Mouse (Mus musculus): ENCODE measurements around the gene Lsamp.
"Not testable (repeated sequence)": the region's sequence is repeated elsewhere in the genome, so short reads cannot be mapped to it uniquely, and the experiment has no call there.

Gene Lsamp

GRCm38 (mm10) chr16:40491606-40492005 lies 507.4 kb downstream of the Lsamp start:
- DNase-seq (ENCODE audit: low read depth, low spot score) = no peak

DNA sequence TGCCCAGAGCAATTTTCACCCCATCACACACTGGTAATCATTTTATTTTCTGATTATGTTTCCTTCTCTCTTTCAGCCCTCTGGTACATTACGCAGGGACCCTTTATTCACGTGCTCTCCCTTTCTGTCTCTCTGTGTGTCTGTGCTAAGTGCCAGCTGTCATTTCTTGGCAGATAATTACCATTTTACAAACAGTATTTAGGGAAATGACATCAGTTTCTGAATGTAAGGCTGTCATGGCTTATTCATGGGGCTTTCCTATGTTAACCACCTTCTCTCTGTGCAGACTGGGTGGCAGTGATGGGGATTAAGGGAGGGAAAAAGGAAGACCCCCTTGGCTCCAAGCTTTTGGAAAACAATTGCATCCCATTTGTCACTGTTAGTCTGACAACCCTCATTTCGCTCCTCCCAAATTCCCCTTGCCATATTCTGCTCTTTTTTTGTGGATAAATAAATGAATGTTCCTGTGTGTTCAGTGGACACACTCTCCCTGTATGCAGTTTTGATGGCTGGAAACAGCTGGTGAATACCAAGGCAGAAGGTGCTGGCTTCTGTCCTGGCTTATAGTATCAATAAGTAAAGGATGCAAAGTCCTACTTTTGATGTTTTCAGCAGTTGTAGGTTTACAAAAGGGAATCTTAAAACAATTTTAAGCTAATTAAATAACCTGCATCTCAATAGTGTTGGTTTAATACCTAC lies 520.2 kb downstream of the Lsamp start:
- no peak for DNase-seq (ENCODE audit: low read depth, low spot score)

DNA sequence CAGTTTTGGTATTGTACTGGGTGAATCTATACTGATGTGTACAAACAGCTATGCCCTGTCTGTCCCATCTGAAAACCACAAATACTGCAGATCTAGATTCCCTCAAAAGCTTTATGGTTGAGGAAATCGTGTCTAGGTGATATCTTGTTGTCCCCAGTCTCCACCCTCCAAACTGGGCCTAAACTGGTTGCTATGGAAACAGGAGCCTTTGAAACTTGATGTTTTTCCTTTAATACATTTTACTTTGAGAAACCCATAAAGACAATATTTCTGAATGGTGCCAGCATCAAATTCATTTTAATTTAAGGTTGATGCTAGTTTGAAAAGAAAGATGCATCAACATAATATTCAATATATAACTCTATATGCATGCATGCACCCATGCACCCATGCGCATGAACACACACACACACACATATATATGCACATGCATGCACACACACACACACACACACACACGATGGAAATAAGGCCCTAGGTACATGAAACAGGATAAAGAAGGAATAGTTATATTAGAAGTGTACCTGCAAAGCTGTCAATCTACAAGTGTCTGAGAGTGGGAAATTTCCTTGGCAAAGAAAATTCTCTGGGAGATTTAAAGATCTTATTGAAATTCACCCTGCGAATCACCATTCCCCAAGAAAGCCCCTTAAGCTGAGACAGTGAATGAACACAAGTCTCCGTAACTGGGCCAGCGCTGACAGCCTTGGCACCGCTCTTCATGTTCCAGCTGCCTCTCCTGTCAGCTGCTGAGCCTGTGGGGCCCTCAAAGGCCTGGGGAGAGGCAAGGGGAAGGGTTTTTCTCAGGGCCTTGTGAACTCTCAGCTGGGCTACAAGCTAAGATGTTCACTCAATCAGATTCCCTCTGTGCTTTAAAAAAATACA lies 525.2 kb downstream of the Lsamp start:
- no peak for DNase-seq (ENCODE audit: low read depth, low spot score)

GRCm38 (mm10) chr16:40536754-40537153 lies 552.6 kb downstream of the Lsamp start:
- no peak for DNase-seq (ENCODE audit: low read depth, low spot score)

- no peak for DNase-seq (ENCODE audit: low read depth, low spot score)
Measured at GRCm38 (mm10) chr16:40549663-40550062, 565.5 kb downstream of the Lsamp start.

- no peak for DNase-seq (ENCODE audit: low read depth, low spot score)
Measured at GRCm38 (mm10) chr16:40555608-40556007, 571.4 kb downstream of the Lsamp start.

DNA sequence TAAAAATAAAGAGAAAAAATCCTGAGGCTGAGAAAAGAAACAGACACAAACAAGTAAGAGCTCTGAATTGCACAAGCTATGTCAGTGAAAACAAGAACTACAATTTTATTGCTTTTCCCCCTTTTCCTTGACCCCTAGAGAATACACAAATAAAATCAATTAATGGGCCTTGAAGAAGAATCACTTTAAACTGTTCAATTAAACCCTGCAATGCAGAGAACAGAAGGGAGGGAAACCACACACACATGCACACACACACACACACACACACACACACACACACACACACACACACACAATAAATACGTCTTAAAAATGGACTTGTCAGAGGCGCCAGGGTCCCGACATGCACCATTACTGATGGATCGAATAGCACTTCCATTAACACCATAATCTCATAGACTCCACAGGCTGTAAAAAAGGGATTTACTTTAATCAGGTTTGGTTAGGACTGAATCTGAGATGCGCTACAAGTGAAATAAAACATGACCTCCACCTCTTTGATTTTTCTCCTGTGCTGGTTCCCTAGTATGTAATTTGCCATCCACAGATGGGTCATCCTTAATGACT lies 573.6 kb downstream of the Lsamp start:
- no peak for DNase-seq (ENCODE audit: low read depth, low spot score)

GRCm38 (mm10) chr16:40567431-40567941 lies 583.3 kb downstream of the Lsamp start:
- DNase-seq (ENCODE audit: low read depth, low spot score) = no peak

GRCm38 (mm10) chr16:40572085-40572745 lies 588.1 kb downstream of the Lsamp start:
- peak; percentile 93 for DNase-seq (ENCODE audit: low read depth, low spot score)

DNA sequence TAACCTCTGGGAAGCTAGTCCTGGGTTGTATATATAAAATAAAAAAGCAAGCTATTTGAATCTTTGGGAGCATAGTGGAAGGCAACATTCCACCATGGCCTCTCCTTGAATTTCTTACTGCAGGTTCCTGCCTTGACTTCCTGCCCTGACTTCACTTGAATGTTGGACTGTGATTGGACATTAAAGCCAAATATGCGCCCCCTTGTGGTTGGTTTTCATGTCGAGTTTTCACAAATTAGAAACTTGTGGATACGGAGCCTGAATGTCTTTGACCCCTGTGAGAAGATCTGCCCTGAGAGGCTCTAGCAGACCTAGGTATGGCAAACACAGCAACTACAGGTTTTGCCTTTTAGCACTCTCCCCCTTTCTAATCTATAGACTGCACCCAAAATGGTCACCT lies 597.9 kb downstream of the Lsamp start:
- DNase-seq (ENCODE audit: low read depth, low spot score) = peak; percentile 27

DNA sequence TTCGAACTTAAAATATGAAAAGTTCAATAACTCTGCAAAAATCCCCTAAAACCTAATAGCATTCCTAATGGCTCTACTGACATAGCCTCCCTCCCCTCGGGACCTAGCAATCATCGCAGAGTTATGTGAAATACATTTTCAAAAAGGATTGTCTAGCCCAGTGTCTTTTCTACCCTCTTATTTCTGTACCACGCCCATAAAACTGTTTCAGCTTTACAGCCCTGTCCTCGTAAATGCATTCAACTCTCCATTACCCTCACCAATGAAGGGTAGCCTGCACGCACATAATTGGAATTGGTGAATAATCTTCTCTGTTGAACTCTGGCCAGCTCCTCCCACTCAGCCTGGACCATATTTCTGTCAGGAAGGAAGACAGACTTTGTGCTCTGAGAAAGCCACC lies 609.0 kb downstream of the Lsamp start:
- no peak for DNase-seq (ENCODE audit: low read depth, low spot score)

- DNase-seq (ENCODE audit: low read depth, low spot score) = no peak
Measured at GRCm38 (mm10) chr16:40601431-40602387, 617.5 kb downstream of the Lsamp start.

DNA sequence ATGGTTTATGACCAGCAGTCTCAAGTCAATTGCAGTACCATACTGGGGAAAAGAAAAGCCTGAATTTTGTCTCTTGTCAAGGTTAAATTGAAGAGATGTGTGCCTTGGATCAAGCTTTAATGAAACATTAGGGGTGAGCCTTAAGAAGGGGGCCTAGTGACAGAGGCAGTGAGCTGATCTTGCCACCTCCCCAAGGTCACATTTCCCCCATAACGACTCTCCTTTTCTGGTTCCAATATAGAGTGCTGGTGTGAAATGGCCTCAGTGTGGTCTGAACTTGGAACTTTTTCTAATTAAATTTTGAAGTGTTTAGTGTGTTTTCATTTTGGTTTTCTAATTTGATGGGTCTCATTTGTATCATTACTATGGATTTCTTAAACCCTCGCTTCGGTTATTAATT lies 623.3 kb downstream of the Lsamp start:
- no peak for DNase-seq (ENCODE audit: low read depth, low spot score)

GRCm38 (mm10) chr16:40616697-40617096 lies 632.5 kb downstream of the Lsamp start:
- not testable (repeated sequence) for DNase-seq (ENCODE audit: low read depth, low spot score)

DNA sequence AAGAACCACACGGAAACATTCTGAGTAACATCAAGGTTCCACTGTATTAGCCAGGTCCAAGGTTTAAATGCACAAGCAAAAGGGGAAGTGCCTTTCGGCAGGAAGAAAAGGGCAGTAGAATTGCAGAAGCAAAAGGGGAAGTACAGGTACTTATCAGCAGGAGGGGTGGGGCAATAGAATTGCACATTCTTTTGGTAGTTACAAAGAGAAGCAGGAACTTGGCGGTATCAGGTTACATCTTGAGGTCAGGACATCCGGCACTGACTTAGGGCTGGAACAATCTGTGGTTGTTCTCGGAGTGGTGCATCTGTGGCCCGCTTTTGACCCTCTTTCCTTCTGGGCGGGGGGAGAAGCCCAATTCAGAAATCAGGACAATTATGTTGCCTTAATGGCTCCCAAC lies 636.9 kb downstream of the Lsamp start:
- DNase-seq (ENCODE audit: low read depth, low spot score) = peak; percentile 41

DNA sequence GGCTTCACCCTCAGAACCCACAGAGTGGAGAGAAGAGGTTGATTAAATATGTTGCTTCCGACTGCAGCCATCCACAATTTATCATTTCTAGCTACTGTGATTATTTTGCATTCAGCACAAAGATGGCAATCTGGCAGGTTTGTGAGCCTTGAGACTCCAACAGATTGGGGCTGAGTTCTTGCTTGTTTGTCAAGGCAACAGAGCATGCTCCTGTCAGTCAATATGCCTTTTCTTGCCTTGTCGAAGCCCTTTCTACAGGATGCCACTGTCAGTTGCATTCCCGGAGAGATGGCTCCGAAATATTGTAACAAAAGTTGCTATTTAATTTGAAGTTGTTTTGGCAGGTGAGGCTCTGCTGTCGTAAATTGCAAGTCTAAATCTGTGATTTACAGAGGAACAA lies 643.0 kb downstream of the Lsamp start:
- DNase-seq (ENCODE audit: low read depth, low spot score) = no peak

DNA sequence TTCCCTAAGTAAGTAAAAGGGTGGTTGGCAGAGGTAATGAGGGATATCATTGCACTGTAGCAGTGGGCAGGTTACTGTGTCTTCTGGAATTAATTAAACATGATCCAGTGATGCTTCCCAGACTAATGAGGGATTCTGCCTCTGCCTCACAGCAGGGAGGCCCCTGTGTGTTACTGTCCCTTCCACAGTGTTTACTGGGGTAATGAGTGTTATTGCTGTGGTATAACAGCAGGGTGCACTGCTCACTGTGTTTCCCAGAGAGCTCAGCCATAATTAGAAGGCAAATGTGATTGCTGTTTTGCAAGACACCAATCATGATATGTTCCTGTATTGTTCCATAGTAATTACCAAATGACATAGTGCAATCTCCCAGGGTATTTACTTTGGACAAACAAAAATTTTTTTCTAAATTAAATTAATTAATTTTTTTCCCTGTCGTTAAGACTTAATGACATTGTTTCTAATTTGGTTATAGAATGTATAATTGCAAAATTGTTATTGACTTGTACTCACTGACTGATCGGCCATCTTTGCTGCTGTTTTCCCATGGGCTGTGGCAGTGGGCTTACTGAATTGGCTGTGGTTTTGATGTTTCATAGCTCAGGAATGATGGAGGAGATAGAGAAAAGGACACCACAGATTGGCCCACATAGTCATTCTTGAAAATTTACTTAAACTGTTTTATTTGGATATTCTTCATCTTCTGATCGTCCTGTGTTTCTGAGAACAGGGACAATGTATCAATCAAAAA lies 655.6 kb downstream of the Lsamp start:
- peak; percentile 26 for DNase-seq (ENCODE audit: low read depth, low spot score)

GRCm38 (mm10) chr16:40652800-40653199 lies 668.6 kb downstream of the Lsamp start:
- DNase-seq (ENCODE audit: low read depth, low spot score) = no peak

DNA sequence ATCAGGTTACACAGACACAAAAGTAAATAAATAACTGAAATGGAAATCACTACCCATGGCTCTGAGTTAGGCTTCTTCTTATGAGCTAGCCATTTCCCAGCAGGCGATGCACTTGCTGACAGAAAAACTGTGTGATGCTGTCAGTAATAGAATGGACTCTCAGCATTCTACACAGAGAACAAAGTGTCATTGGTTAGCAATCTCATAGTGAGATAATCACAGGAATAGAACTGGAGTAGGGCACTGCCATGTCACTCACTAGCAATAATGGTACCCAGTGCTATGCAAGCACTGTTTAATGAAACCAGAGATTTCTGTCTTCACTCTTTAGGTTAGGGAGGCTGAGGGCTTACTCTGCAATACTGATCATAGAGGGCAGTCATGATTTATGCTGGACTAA lies 669.3 kb downstream of the Lsamp start:
- DNase-seq (ENCODE audit: low read depth, low spot score) = no peak

DNA sequence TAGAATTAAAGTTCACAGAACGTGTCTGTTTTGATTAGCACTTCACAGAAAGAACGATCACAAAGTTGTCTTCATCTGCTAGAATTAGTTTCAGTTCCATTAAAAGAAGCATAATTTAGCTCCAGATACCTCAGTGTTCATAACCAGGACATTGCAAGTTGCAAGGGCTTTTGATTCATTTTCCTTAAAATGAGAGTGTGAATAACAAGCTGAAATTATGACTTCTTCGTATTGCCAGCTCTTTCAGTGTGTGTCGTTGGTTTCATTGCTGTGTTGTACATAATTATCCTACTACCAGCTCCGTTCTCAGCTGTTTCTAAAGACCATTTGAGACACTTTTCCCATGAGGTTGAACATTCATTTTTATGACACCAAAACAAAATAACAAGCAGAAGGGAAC lies 672.2 kb downstream of the Lsamp start:
- peak; percentile 53 for DNase-seq (ENCODE audit: low read depth, low spot score)

Data from A20 (cell line).